Mouse (Mus musculus) spleen, adult 2 months (tissue): ENCODE results near the gene Gm20388. TPM values are rescaled to one million over a fixed set of nuclear protein-coding genes. Genes with fewer than 3 reads are reported as not detected.
A peak's percentile ranks its signal among the peaks of the same experiment; 100 is the strongest.

Experiments
- DNase-seq, 2 experiments: peaks; one replicate each; pipeline versions ENCODE4 v3.0.0 to v3.0.0-alpha.2; 2012 to 2021; ENCODE audit warnings: low spot score in 2 of 2, low read depth in 1 of 2
- H3K27ac ChIP-seq: fragments of 200-500 bp; 2 replicates; pipeline ENCODE4 v1.5.1; 2012; ENCODE audit warnings: low read length, inconsistent platforms; ENCODE audit not compliant: insufficient read depth
- H3K27me3 ChIP-seq: fragments of 200-500 bp; 2 replicates; pipeline ENCODE4 v1.6.1; 2012; ENCODE audit warnings: mild to moderate bottlenecking, moderate library complexity, low read length, inconsistent platforms; ENCODE audit not compliant: control insufficient read depth, insufficient read depth
- H3K36me3 ChIP-seq: fragments of 200-500 bp; 2 replicates; pipeline ENCODE4 v1.6.1; 2012; ENCODE audit warnings: mild to moderate bottlenecking, low read length, inconsistent platforms; ENCODE audit not compliant: control insufficient read depth, insufficient read depth
- H3K4me1 ChIP-seq: fragments of 200-500 bp; 2 replicates; pipeline ENCODE4 v1.6.1; 2011; ENCODE audit warnings: inconsistent platforms; ENCODE audit not compliant: control insufficient read depth, insufficient read depth, insufficient read length
- H3K4me3 ChIP-seq: fragments of 200-500 bp; 2 replicates; pipeline ENCODE4 v1.5.1; 2011; ENCODE audit warnings: mild to moderate bottlenecking, inconsistent platforms; ENCODE audit not compliant: insufficient read depth, insufficient read length; ENCODE audit errors: extremely low read depth
- CTCF ChIP-seq: fragments of 200-500 bp; IDR thresholded peaks from 2 replicates; pipeline ENCODE4 v1.5.1; 2011; ENCODE audit warnings: mild to moderate bottlenecking, inconsistent platforms; ENCODE audit not compliant: insufficient read depth, insufficient read length, insufficient replicate concordance; ENCODE audit errors: extremely low read depth
- POLR2A ChIP-seq: fragments of 200-500 bp; IDR thresholded peaks from 2 replicates; pipeline ENCODE4 v1.6.1; 2011; ENCODE audit warnings: low read depth, low read length, inconsistent platforms
- WGBS: fragments of 180-500 bp; shearing (Covaris S2); methylation state at CpG from one replicate; pipeline ENCODE4 v1.1.7; 2018; 5-methylcytosine and 5-hydroxymethylcytosine counted together
- polyA plus RNA-seq: library from polyadenylated mRNA; depleted of rRNA; stranded (reverse); fragments of >200 nt; gene quantifications from 2 replicates; pipeline ENCODE4 v1.2.3, GENCODE M21; 2012

The Gm20388 gene
- polyA plus RNA-seq, 1 experiment = 26.1 TPM

- Histone ChIP-seq H3K36me3 (no peaks in the 10 kb centered on the region), H3K4me1 (peaks cover 16% of the 10 kb centered on the region; the same call in 1 of the 2 replicates), H3K27me3 (no peaks in the 10 kb centered on the region), H3K27ac (no peak overlapping the region), H3K4me3 (no peak overlapping the region)
- no peak for DNase-seq
- 83% methylated on average over 12 of the region's 12 CpGs for WGBS
- no peak for TF ChIP-seq POLR2A
- no peak for TF ChIP-seq CTCF
Measured at GRCm38 (mm10) chr8:122291075-122291474, 2380.4 kb downstream of the Gm20388 start.

- TF ChIP-seq CTCF (no peak), POLR2A (no peak)
- no peak for DNase-seq
Measured at GRCm38 (mm10) chr8:122291549-122291948, 2380.9 kb downstream of the Gm20388 start.

GRCm38 (mm10) chr8:122293484-122293883 lies 2382.8 kb downstream of the Gm20388 start:
- 67% methylated on average over 10 of the region's 10 CpGs for WGBS
- no peaks in the 10 kb centered on the region for H3K36me3 ChIP-seq
- no peak overlapping the region for H3K4me3 ChIP-seq
- no peak overlapping the region for H3K27ac ChIP-seq
- no peaks in the 10 kb centered on the region for H3K27me3 ChIP-seq
- no peak for TF ChIP-seq POLR2A
- TF ChIP-seq CTCF = no peak
- DNase-seq = no peak
- H3K4me1 ChIP-seq = peaks cover 5% of the 10 kb centered on the region; the same call in 1 of the 2 replicates

More at GRCm38 (mm10) chr8:122291549-122291948, 2380.9 kb downstream of the Gm20388 start:
- 76% methylated on average over 10 of the region's 10 CpGs for WGBS
- no peaks in the 10 kb centered on the region for H3K36me3 ChIP-seq
- H3K4me3 ChIP-seq = no peak overlapping the region
- H3K4me1 ChIP-seq = peaks cover 13% of the 10 kb centered on the region; the same call in 1 of the 2 replicates
- H3K27me3 ChIP-seq = no peaks in the 10 kb centered on the region
- no peak overlapping the region for H3K27ac ChIP-seq

GRCm38 (mm10) chr8:122294273-122294683 lies 2383.6 kb downstream of the Gm20388 start:
- Histone ChIP-seq H3K27ac (no peak overlapping the region), H3K27me3 (no peaks in the 10 kb centered on the region), H3K4me3 (no peak overlapping the region), H3K36me3 (no peaks in the 10 kb centered on the region), H3K4me1 (peaks cover 13% of the 10 kb centered on the region; the same call in 1 of the 2 replicates)
- TF ChIP-seq POLR2A (no peak), CTCF (no peak)
- no peak for DNase-seq
- 43% methylated on average over 7 of the region's 7 CpGs for WGBS

GRCm38 (mm10) chr8:122295389-122295788 lies 2384.7 kb downstream of the Gm20388 start:
- Histone ChIP-seq H3K27ac (no peak overlapping the region), H3K27me3 (no peaks in the 10 kb centered on the region), H3K4me1 (peaks cover 19% of the 10 kb centered on the region; the same call in 1 of the 2 replicates), H3K36me3 (no peaks in the 10 kb centered on the region), H3K4me3 (no peak overlapping the region)
- WGBS = 85% methylated on average over 9 of the region's 9 CpGs
- no peak for TF ChIP-seq CTCF
- TF ChIP-seq POLR2A = no peak
- no peak for DNase-seq

GRCm38 (mm10) chr8:122296173-122297001 lies 2385.7 kb downstream of the Gm20388 start:
- H3K4me1 ChIP-seq = peaks cover 19% of the 10 kb centered on the region; the same call in 1 of the 2 replicates
- H3K27ac ChIP-seq = no peak overlapping the region
- H3K4me3 ChIP-seq = no peak overlapping the region
- H3K27me3 ChIP-seq = no peaks in the 10 kb centered on the region
- H3K36me3 ChIP-seq = no peaks in the 10 kb centered on the region
- DNase-seq = no peak
- no peak for TF ChIP-seq CTCF
- no peak for TF ChIP-seq POLR2A
- WGBS = 75% methylated on average over 24 of the region's 24 CpGs

- 0 out of 2 replicates have a peak overlapping the region, but pooled peaks have one; percentile 26 for H3K27ac ChIP-seq
- no peak for DNase-seq
- no peaks in the 10 kb centered on the region for H3K36me3 ChIP-seq
- no peaks in the 10 kb centered on the region for H3K27me3 ChIP-seq
- no peak overlapping the region for H3K4me3 ChIP-seq
- WGBS = 62% methylated on average over 16 of the region's 16 CpGs
- no peak for TF ChIP-seq POLR2A
- no peak for TF ChIP-seq CTCF
- H3K4me1 ChIP-seq = peaks cover 14% of the 10 kb centered on the region; the same call in 1 of the 2 replicates
Measured at GRCm38 (mm10) chr8:122299581-122300254, 2389.1 kb downstream of the Gm20388 start.
